Mouse (Mus musculus): ENCODE measurements at regions not wholly inside any gene's neighbourhood (a gene's known extent, or its start where the extent isn't known, plus 50 kb on each side); places are given as distances from the start of the nearest gene placed in this dataset.

DNA sequence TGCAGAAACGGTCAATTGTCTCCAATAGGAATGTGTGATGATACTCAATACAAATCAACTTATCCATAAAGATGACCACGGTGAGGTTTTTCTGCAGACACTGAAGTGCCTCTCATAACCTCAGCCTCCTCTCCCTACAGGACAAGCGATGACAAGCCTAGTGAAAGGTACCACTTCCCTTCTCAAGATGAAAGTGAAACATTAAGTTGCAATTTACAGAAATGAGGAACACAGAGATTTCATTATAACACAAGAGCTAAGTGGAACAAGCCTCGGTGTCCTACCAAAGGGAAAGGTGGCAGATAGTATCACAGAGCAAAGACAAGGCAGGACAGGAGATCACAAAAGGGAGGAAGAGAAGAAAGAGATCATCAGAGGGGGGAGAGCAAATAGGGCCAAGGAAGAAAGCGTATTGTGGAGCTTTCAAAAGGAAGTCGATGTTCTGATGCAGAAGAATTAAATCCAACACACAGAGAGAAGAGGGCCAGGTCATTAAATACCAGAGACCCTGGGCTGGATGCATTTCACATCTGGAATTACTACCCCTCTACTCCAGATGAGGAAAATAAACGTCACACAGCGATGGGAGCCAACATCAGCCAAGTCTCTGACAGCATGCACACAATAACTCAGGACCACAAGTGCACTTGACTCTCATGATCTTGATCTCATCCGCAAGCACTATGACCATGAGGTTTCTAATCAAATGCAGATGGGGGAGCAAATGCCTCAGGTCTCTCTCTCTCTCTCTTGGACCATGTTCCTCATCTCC, 70.0 kb upstream of the Kdr start:
- TF ChIP-seq CTCF (IDR thresholded peaks at IDR 0.05) (no peak), POLR2A (IDR thresholded peaks at IDR 0.05; ENCODE audit: insufficient read depth, low read depth, low read length) (no peak), EP300 (IDR thresholded peaks at IDR 0.05; ENCODE audit: insufficient read depth, low read depth, low read length) (no peak)

Measured in heart, adult 2 months (tissue).